Mouse (Mus musculus): ENCODE data around the gene Ddx43. TPM values are rescaled to one million over a fixed set of nuclear protein-coding genes. Genes with fewer than 3 reads are reported as not detected.
"Not testable (repeated sequence)": the region's sequence is repeated elsewhere in the genome, so short reads cannot be mapped to it uniquely, and the experiment has no call there.

Gene Ddx43
- polyA plus RNA-seq (2011; ENCODE audit: insufficient read depth, insufficient read length, low replicate concordance, missing spikeins), result not detected in 2 replicates

GRCm38 (mm10) chr9:78395630-78396351 is at the start of gene Ddx43:
Gene Ddx43 (plus strand): TSS chr9:78395777.
- WGBS, result 3% methylated on average over 93 of the region's 93 CpGs
- Histone ChIP-seq H3K4me3 (replicated peaks; ENCODE audit: control insufficient read depth, low read depth, low read length) (peak within 1 kb of the TSS; percentile 6), H3K27ac (ENCODE audit: control insufficient read depth, insufficient read depth, low read depth, low read length, poor library complexity) (no peak within 1 kb of the TSS; the same call in 1 of the 2 replicates), H3K4me1 (ENCODE audit: control insufficient read depth, insufficient read depth, low read length) (no peaks in the 10 kb centered on the region)
- TF ChIP-seq POLR2A (IDR thresholded peaks at IDR 0.05; ENCODE audit: borderline replicate concordance, control insufficient read depth, low read depth, low read length), result no peak
- TF ChIP-seq CTCF (IDR thresholded peaks at IDR 0.05; ENCODE audit: control insufficient read depth, insufficient read depth, low read length), result no peak

DNA sequence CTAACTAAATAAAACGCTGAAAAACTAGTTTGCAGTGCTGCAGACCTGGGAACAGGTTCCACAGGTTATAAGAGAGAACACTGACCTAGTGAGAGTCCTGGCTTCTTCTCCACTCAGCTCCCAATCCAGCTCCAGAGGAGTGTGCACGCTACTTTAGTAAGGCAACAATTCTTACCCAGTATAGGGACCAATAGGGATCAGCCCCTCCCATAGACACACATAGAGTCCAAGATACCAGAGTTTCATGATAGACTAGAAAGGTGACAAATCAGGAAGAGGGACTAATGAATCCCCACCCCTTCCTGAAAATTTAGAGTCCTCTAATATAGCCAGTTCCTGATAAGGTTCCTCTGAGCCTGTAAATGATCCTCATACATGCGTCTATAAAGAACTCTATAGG is 48.6 kb upstream of the Ddx43 start:
- Histone ChIP-seq H3K4me1 (ENCODE audit: control insufficient read depth, insufficient read depth, low read length) (no peaks in the 10 kb centered on the region), H3K27ac (ENCODE audit: control insufficient read depth, insufficient read depth, low read depth, low read length, poor library complexity) (no peak overlapping the region), H3K4me3 (replicated peaks; ENCODE audit: control insufficient read depth, low read depth, low read length) (no peak overlapping the region)
- TF ChIP-seq CTCF (IDR thresholded peaks at IDR 0.05; ENCODE audit: control insufficient read depth, insufficient read depth, low read length) (no peak), POLR2A (IDR thresholded peaks at IDR 0.05; ENCODE audit: borderline replicate concordance, control insufficient read depth, low read depth, low read length) (no peak)
- WGBS, result 48% methylated on average over 3 of the region's 3 CpGs

DNA sequence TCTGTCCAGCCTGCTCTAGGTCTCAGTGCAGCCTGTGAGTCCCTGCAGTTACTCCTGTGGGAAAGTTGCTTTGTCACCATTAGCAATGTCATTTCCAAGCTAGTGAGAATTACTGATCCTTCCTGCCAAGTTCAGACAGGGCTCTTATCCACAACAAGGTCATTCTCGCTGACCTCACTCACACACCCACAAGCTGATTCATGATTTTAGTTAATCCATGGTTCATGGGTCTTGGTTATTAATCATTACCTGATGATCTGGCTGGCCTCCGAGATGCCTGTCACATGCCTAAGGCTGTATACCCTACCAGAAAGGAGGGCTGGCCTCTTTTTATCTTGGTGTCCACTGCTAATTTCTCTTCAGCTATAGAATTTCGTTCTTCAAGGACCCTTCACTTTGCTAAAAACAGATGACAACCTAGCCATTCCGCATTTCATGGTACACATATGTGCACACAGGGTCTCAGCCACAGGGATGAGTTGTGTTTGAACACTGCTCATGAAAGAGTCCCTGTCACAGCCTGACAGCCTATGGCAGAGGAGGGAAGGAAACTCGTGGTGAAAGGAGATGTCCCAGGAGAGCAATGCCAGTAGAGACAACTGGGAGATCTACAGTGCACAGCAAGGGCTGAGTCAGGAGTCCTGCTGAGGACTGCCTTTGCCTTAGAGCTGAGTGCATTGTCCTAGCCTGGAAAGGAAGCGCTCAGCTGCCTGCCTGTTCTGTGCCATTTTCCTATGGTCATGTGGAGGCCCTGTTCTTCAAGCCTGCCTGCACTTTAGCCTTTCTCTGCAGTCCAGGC is 47.2 kb upstream of the Ddx43 start:
- H3K4me3 ChIP-seq (replicated peaks; ENCODE audit: control insufficient read depth, low read depth, low read length); H3K4me1 ChIP-seq (ENCODE audit: control insufficient read depth, insufficient read depth, low read length); H3K27ac ChIP-seq (ENCODE audit: control insufficient read depth, insufficient read depth, low read depth, low read length, poor library complexity): not testable (repeated sequence)
- WGBS, result 64% methylated on average over 6 of the region's 6 CpGs

DNA sequence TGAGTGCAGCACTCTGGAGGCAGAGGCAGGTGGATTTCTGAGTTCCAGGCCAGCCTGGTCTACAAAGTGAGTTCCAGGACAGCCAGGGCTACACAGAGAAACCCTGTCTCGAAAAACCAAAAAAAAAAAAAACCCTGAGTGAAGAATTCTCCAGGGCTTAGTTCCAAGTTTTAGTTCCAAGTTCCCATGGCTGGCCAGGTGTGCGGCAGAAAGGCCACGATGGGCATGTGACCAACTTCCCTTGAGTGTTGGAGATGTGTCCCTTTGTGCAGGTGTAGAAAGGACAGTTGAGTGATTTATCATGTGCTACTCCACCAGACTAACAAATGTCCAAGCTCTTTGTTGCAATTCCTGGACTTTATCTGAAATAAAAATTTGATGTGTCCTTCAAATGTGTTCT is 46.4 kb upstream of the Ddx43 start:
- not testable (repeated sequence) for H3K4me3 ChIP-seq (replicated peaks; ENCODE audit: control insufficient read depth, low read depth, low read length); H3K4me1 ChIP-seq (ENCODE audit: control insufficient read depth, insufficient read depth, low read length); H3K27ac ChIP-seq (ENCODE audit: control insufficient read depth, insufficient read depth, low read depth, low read length, poor library complexity)
- 60% methylated on average over 3 of the region's 3 CpGs for whole genome bisulfite sequencing

GRCm38 (mm10) chr9:78350007-78350406 is 45.6 kb upstream of the Ddx43 start:
- not testable (repeated sequence) for H3K4me3 ChIP-seq (replicated peaks; ENCODE audit: control insufficient read depth, low read depth, low read length); H3K4me1 ChIP-seq (ENCODE audit: control insufficient read depth, insufficient read depth, low read length); H3K27ac ChIP-seq (ENCODE audit: control insufficient read depth, insufficient read depth, low read depth, low read length, poor library complexity)

DNA sequence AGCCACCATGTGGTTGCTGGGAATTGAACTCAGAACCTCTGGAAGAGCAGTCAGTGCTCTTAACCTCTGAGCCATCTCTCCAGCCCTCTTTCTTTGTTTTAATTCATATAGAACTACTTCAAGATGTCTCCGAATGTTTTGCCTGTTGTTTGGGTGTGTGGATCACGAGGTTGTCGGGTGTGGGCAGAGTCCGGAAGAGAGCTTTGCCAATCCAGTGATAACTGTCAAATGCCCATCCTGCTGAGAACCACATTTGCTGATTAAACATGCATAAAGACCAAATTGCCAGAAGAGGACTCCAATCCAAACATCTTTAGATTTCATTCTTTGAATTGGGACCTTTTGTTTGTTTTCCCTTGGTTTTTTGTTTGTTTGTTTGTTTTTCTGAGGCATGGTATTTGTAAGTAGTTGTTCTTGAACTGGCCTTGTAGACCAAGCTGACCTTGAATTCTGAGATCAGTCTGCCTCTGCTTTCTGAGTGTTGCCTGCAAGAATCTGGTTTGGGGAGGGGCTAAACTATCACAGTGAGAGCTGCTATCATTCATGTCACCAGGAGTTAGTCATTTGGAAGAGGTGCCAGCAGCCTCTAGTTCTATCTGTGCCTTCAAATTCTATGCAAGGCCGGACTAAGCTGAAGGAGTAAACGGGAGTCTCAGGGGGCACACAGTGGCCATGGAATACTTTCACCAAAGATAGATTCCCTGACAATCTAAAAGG is 43.9 kb upstream of the Ddx43 start:
- Histone ChIP-seq H3K4me3 (replicated peaks; ENCODE audit: control insufficient read depth, low read depth, low read length) (no peak overlapping the region), H3K27ac (ENCODE audit: control insufficient read depth, insufficient read depth, low read depth, low read length, poor library complexity) (no peak overlapping the region), H3K4me1 (ENCODE audit: control insufficient read depth, insufficient read depth, low read length) (no peaks in the 10 kb centered on the region)
- TF ChIP-seq POLR2A (IDR thresholded peaks at IDR 0.05; ENCODE audit: borderline replicate concordance, control insufficient read depth, low read depth, low read length), result no peak
- WGBS, result 57% methylated on average over 6 of the region's 6 CpGs

DNA sequence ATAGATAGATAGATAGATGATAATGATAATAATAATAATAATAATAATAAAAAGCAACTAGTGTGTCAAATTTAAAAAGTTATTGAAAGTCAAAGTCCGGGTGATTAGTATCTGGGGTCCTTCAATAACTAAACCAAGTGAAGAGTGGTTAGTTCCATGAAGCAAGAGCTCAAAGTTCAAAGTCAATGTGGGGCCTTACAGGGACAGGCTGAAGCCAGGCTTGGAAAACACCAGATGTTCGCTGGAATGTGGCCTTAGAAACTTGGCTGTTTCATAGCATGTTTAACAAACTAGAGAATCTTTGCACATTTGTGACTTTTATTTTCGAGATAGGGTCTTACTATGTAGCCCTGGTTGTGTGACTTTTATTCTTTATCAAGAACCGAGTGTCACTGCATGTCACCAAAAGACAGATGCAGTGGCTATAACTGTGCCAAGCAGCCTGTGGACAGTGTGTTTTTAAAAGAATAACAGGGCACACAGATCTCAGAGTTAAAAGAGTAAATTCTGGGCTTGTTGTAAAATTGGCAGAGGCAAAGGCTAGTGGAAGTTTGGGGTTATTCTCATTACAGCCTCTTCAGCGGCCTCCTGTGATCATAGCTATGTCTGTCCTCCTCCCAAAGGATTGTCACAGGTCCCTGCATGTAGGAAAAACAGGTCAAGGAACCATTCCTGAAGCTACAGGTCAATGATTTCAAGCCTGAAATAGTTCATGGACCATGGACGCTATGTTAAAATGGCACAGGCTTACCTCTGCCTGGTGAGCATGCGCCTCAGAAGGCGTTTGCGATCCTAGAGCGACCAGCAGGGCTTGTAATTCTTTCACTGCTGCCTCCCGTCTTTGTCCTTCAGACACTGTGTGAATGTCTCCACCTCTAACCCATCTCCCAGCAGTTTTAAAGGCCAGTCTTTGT is 40.7 kb upstream of the Ddx43 start:
- Histone ChIP-seq H3K4me3 (replicated peaks; ENCODE audit: control insufficient read depth, low read depth, low read length) (no peak overlapping the region), H3K4me1 (ENCODE audit: control insufficient read depth, insufficient read depth, low read length) (no peaks in the 10 kb centered on the region), H3K27ac (ENCODE audit: control insufficient read depth, insufficient read depth, low read depth, low read length, poor library complexity) (no peak overlapping the region)
- WGBS, result 79% methylated on average over 11 of the region's 11 CpGs
- no peak for TF ChIP-seq CTCF (IDR thresholded peaks at IDR 0.05; ENCODE audit: control insufficient read depth, insufficient read depth, low read length)
- TF ChIP-seq POLR2A (IDR thresholded peaks at IDR 0.05; ENCODE audit: borderline replicate concordance, control insufficient read depth, low read depth, low read length), result no peak

GRCm38 (mm10) chr9:78355611-78356010 is 40.0 kb upstream of the Ddx43 start, which contains the start of gene Gsta2:
Gene Gsta2 (minus strand): TSS chr9:78355788.
- no peaks in the 10 kb centered on the region for H3K4me1 ChIP-seq (ENCODE audit: control insufficient read depth, insufficient read depth, low read length)
- H3K27ac ChIP-seq (ENCODE audit: control insufficient read depth, insufficient read depth, low read depth, low read length, poor library complexity), result no peak within 1 kb of the TSS
- H3K4me3 ChIP-seq (replicated peaks; ENCODE audit: control insufficient read depth, low read depth, low read length), result no peak within 1 kb of the TSS
- TF ChIP-seq POLR2A (IDR thresholded peaks at IDR 0.05; ENCODE audit: borderline replicate concordance, control insufficient read depth, low read depth, low read length) (no peak), CTCF (IDR thresholded peaks at IDR 0.05; ENCODE audit: control insufficient read depth, insufficient read depth, low read length) (no peak)
- 82% methylated on average over 8 of the region's 8 CpGs for WGBS
